Mouse (Mus musculus): ENCODE measurements around the gene Rgma. TPM values are rescaled to one million over a fixed set of nuclear protein-coding genes. Genes with fewer than 3 reads are reported as not detected.
A peak's percentile ranks its signal among the peaks of the same experiment; 100 is the strongest.

Gene Rgma
- total RNA-seq (2021), result 10 to 100 TPM; 49.3 to 56.0 TPM
- long read RNA-seq, transcript Rgma-204 (3 exons, 3,371 nt), result minor isoform, 10 of 38 reads
- long read RNA-seq, transcript Rgma-201 (4 exons, 3,586 nt), result major isoform, 18 of 38 reads
- long read RNA-seq, partial matches to known transcripts, result 1 of 38 reads
- long read RNA-seq, other reads (novel, unspliced or antisense), result 9 of 38 reads

DNA sequence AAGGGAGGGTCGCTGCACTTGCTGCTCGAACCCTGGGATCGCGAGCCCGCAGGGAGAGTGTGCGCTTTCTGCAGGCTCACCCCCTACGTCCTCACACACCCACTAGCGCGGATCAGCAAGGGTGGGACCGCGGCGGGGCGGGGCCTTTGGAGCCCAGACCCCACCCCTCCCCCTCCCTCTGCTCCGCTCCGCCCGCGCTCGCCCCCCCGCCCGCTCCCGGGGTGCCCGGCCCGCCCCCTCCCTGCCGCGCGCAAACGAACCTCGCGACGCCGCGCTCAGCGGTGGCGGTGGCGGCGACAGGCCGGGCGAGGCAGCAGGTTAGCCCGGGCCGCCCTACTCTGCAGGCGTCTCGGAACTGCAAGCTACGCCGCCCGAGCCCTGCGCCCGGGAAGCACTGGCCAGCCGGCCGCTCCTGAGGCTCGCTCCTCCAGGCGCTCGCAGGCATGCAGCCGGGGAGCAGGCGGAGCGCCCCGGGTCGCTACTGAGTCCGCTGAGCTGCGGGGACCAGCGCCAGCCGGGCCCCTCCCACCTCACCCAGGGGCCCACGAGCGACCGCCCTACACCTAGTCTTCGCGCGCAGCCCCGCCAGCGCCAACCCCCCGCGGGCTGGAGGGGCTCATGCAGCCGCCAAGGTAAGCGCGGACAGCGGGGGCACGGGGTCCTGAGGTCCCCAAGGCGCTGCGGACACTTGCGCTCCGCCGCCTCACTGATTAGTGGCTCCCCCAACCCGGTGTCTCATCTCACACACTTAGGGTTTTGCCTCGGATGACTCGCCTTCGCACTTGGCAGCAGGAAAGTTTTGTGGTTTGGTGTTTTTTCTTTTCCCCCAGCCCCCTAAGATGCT is at the start of gene Rgma:
Gene Rgma (plus strand): TSS at position 253 of the 844 bp plus-strand sequence.
- peak in 1 of 2 experiments; percentile 52 for DNase-seq (ENCODE audit: low spot score in 2 of 2)

- DNase-seq (ENCODE audit: low spot score in 2 of 2), result no peak
Measured at GRCm38 (mm10) chr7:73326236-73326635, 49.1 kb upstream of the Rgma start.

DNA sequence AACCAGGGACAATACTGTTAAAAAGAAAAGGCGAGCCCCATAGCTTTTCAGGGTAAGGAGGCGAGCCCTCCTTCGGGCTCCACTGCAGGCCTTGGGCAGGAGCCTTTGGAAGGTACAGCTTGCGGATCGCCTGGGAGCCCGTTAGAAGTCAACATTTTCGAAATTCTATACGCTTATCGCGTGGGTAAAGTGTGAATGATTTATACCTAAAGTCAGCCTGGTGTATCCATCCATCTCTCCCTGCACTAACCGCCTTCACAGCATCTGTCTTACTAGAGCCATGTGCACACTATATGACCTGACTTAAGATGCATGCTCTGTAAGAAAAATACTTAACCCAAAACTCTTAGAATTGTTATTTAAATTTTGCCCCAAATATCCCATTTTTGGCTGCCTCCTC is 48.6 kb upstream of the Rgma start:
- DNase-seq (ENCODE audit: low spot score in 2 of 2), result no peak

- no peak for DNase-seq (ENCODE audit: low spot score in 2 of 2)
Measured at GRCm38 (mm10) chr7:73327193-73327592, 48.1 kb upstream of the Rgma start.

DNA sequence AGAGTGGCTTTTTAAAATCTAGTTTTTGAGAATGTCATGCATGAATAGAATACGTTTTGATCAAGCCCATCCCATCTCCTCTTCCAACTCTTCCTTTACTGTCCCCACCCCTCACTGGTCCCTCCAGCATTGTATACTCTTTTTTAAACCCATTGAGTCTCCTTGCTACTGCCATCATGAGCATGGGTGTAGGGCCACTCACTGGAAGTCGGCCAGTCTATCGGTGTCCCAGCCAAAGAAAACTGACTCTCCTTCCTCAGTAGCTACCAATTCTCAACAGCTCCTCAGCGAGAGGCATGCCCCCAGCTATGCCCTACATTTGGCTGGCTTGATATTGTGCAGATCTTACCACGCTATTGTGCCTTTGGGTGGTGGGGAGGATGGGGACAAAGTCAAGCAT is 47.7 kb upstream of the Rgma start:
- DNase-seq (ENCODE audit: low spot score in 2 of 2), result no peak

- DNase-seq (ENCODE audit: low spot score in 2 of 2), result no peak
Measured at GRCm38 (mm10) chr7:73328653-73329207, 46.6 kb upstream of the Rgma start.

DNA sequence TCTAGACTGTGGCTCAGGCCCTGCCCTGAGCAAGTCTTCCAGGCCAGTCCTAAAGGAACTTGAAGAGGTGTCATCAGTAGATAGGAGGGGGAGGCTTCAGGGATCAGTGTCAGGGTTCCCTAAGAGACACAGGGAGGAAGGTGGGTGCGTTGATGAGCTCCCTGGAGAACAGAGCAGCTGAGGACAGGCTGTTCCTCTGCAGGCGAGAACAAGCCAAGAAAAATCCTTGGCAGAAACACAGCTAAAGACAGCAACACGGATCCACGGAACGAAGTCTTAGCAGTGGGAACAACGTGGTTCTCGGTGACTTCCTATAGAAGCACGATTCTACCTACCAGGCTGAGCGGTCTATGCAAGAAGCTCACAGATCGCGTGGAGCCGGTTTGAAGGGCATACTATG is 44.6 kb upstream of the Rgma start:
- peak; percentile 28 to 66 for DNase-seq (ENCODE audit: low spot score in 2 of 2)

- DNase-seq (ENCODE audit: low spot score in 2 of 2), result no peak
Measured at GRCm38 (mm10) chr7:73331645-73332044, 43.7 kb upstream of the Rgma start.

DNA sequence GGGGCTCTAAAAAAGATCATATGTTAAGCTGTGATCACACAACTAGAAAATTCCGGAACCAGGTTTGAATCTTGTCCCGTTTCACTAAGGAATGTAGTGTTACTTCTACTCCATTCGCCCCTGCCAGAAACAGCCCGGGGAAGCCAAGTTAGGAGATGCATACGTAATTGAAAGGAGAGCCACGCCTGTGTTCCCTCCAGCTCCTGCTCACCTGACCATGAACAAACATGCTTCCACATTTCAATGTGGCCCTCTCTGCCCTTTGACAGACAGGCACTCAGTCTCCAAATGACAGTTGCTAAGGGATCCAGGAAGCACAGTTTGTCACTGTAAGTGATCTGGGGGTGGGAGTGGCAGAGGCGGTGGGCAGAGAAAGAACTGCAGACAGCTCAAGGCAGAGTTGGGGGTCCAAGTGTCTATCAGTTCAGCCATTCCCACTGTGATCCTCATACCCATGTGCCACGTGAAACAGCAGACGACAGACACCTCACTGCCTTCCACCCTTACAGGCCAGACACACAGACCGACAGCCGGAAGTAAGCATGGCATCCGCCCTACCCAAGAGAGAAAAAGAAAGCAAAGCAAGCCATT is 41.8 kb upstream of the Rgma start:
- no peak for DNase-seq (ENCODE audit: low spot score in 2 of 2)

DNA sequence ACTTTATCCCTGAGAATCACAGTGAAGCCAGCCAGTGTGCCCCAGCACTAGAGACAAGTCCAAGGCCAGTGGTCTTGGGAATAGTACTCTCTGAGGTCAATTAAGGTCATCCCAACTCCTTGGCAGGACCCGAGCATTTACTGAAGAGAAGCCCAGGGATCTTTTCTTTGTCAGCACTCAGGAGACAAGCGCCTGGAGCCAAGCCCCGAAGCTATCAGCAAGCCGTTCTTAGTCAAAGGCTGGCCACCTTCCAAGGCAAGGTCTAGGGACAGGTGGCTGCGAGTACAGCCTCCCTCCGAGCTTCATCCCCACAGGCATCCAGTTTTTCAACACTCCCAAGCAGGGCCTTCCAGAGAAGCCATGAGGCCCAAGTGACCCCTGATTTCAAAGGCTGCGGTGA is 40.4 kb upstream of the Rgma start:
- DNase-seq (ENCODE audit: low spot score in 2 of 2), result no peak

- no peak for DNase-seq (ENCODE audit: low spot score in 2 of 2)
Measured at GRCm38 (mm10) chr7:73336380-73336779, 38.9 kb upstream of the Rgma start.

DNA sequence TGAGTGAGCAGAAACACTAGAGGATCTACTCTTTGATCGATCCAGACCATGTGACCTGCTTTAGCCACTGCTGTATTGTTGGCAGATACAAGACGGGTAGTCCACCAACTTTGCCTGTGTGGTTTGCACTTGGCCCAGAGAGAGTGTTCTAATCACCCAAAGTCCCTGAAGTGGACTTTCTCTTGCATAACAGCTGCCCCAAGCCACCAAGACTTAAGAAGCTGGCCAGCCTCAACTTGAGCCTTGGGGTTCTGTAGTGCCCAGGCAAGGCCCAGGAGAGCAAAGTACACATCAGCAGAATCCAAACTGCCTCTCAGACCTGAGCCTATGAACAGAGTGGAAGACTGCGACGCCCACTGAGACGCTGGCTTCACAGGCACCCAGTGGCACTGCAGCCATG is 37.0 kb upstream of the Rgma start:
- DNase-seq (ENCODE audit: low spot score in 2 of 2), result no peak

- DNase-seq (ENCODE audit: low spot score in 2 of 2), result no peak
Measured at GRCm38 (mm10) chr7:73343852-73344251, 31.5 kb upstream of the Rgma start.

GRCm38 (mm10) chr7:73348585-73349124 is 26.7 kb upstream of the Rgma start:
- DNase-seq (ENCODE audit: low spot score in 2 of 2), result no peak

DNA sequence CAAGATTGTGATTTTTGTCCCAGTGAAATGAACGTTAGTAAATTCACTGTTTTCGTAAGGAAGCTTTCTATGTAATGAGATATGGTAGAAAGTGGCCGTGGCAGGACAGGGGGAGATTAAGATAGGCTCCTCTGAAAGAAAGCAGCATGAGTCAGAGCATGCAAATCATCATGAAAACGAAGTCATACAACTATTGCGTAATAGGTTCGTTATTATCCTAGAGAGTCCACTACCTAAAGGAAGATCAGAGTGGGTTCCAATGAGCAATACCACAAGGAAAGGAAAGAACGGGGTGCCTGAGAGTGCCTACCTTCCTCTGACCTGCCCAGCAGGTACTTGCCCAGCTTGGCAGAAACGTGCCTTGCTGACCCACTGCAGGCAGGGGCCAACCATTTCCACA is 26.2 kb upstream of the Rgma start:
- no peak for DNase-seq (ENCODE audit: low spot score in 2 of 2)

DNA sequence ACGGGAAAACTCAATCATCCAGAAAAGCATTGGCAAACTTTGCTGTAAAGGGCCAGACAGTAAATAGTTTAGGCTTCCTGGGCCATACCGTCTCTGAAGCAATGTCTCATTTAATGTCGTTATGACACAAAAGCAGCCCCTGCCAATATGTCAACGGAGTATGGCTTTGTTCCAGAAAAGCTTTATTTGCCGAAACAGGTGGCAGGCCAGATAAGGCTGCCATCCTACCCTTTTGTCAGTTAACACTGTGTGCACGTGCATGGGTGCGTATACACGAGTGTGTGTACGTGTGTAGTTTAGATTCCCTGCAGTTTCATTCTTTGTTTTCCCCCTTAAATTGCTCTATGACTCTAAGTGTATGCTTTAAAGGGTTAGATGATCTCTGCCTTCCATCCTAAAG is 20.1 kb upstream of the Rgma start:
- no peak for DNase-seq (ENCODE audit: low spot score in 2 of 2)

DNA sequence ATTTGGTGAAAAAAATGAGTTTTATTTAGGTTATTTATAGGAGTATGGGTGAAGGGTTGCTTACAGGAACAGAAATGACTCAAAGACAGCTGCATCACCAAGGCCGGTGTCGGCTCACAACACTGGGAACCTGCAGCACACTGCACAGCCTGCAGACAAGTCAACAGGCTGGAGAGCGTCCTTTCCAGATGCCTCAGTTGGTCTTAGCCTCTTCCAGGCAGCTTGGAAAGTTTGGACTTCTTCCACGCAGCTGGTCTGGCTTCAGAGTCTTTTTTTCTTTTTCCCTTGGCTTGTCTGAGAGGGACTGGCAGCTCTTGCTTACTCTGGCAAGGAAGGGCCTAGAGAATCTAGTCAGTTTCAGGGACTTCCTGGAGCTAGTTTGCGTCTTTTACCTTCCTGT is 18.4 kb upstream of the Rgma start:
- no peak for DNase-seq (ENCODE audit: low spot score in 2 of 2)

- no peak for DNase-seq (ENCODE audit: low spot score in 2 of 2)
Measured at GRCm38 (mm10) chr7:73357626-73358025, 17.7 kb upstream of the Rgma start.

GRCm38 (mm10) chr7:73365511-73365910 is 9.8 kb upstream of the Rgma start:
- no peak for DNase-seq (ENCODE audit: low spot score in 2 of 2)

DNA sequence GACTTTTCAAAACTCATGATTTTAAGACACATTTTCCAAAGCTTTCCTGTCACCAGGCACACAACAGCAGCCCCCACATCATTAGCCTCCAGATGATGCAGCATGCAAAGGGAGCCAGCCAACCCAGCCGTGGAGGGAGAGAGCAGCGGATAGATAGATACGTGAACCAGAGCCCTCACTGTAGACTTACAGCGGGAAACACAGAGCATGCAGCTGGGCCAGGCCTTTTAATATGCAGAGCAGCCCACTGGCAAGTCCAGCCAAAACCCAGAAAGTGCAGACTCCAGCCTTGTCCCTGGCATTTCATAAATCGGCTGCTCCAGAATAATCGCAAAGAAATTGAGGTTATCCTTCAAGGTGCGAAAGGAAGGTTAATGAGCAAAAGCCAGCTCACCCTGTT is 9.3 kb upstream of the Rgma start:
- DNase-seq (ENCODE audit: low spot score in 2 of 2), result no peak

GRCm38 (mm10) chr7:73367681-73368464 is 7.4 kb upstream of the Rgma start:
- no peak for DNase-seq (ENCODE audit: low spot score in 2 of 2)

All from layer of hippocampus, adult 18-20 months (tissue).